Mouse (Mus musculus) right cerebral cortex, postnatal 14 days (tissue): ENCODE measurements around the gene Wdr27.
A peak's percentile ranks its signal among the peaks of the same experiment; 100 is the strongest.
"Not testable (repeated sequence)": the region's sequence is repeated elsewhere in the genome, so short reads cannot be mapped to it uniquely, and the experiment has no call there.

ENCODE experiments used
- DNase-seq: peaks from one replicate; pipeline ENCODE4 v3.0.0; 2022

Gene Wdr27

GRCm38 (mm10) chr17:14928631-14929030 lies 14.3 kb downstream of the Wdr27 start:
- DNase-seq, result no peak

GRCm38 (mm10) chr17:14927644-14928218 lies 15.2 kb downstream of the Wdr27 start:
- no peak for DNase-seq

GRCm38 (mm10) chr17:14921582-14921981 lies 21.4 kb downstream of the Wdr27 start:
- DNase-seq, result no peak

GRCm38 (mm10) chr17:14917866-14918265 lies 25.1 kb downstream of the Wdr27 start:
- DNase-seq, result no peak

GRCm38 (mm10) chr17:14914401-14914800 lies 28.6 kb downstream of the Wdr27 start:
- no peak for DNase-seq

GRCm38 (mm10) chr17:14912981-14913380 lies 30.0 kb downstream of the Wdr27 start:
- no peak for DNase-seq

GRCm38 (mm10) chr17:14912420-14912819 lies 30.5 kb downstream of the Wdr27 start:
- no peak for DNase-seq

GRCm38 (mm10) chr17:14910771-14911170 lies 32.2 kb downstream of the Wdr27 start:
- no peak for DNase-seq

- DNase-seq, result no peak
Observed at GRCm38 (mm10) chr17:14909331-14909730, 33.6 kb downstream of the Wdr27 start.

- no peak for DNase-seq
Observed at GRCm38 (mm10) chr17:14907136-14907535, 35.8 kb downstream of the Wdr27 start.

GRCm38 (mm10) chr17:14906611-14907010 lies 36.3 kb downstream of the Wdr27 start:
- DNase-seq, result no peak

GRCm38 (mm10) chr17:14904637-14905265 lies 38.2 kb downstream of the Wdr27 start:
- peak; percentile 68 for DNase-seq

- DNase-seq, result no peak
Observed at GRCm38 (mm10) chr17:14904206-14904605, 38.8 kb downstream of the Wdr27 start.

GRCm38 (mm10) chr17:14903212-14903611 lies 39.7 kb downstream of the Wdr27 start:
- no peak for DNase-seq

GRCm38 (mm10) chr17:14898972-14899371 lies 44.0 kb downstream of the Wdr27 start:
- DNase-seq, result no peak

- not testable (repeated sequence) for DNase-seq
Observed at GRCm38 (mm10) chr17:14895058-14895457, 47.9 kb downstream of the Wdr27 start.

- DNase-seq, result no peak
Observed at GRCm38 (mm10) chr17:14886933-14887332, 56.0 kb downstream of the Wdr27 start.

GRCm38 (mm10) chr17:14874656-14875204 lies 68.2 kb downstream of the Wdr27 start:
- no peak for DNase-seq

- no peak for DNase-seq
Observed at GRCm38 (mm10) chr17:14860220-14860619, 82.7 kb downstream of the Wdr27 start.

GRCm38 (mm10) chr17:14847709-14848108 lies 95.2 kb downstream of the Wdr27 start:
- no peak for DNase-seq

GRCm38 (mm10) chr17:14846880-14847279 lies 96.1 kb downstream of the Wdr27 start:
- no peak for DNase-seq

- DNase-seq, result no peak
Observed at GRCm38 (mm10) chr17:14826715-14827295, 116.2 kb downstream of the Wdr27 start.

- no peak for DNase-seq
Observed at GRCm38 (mm10) chr17:14824938-14825337, 118.0 kb downstream of the Wdr27 start.

- no peak for DNase-seq
Observed at GRCm38 (mm10) chr17:14817975-14818374, 125.0 kb downstream of the Wdr27 start.
